Mouse (Mus musculus) embryonic facial prominence, embryonic 11.5 days (tissue): Measurements from ENCODE around the gene Mitd1. TPM values are rescaled to one million over a fixed set of nuclear protein-coding genes. Genes with fewer than 3 reads are reported as not detected.
A peak's percentile ranks its signal among the peaks of the same experiment; 100 is the strongest.

Source experiments
- ATAC-seq: fragments of 200-750 bp; cut with Nextera tagmentation; replicated peaks from 2 replicates; pipeline ENCODE4 v1.8.0; 2017; ENCODE audit warnings: low read depth; ENCODE audit not compliant: insufficient number of reproducible peaks, low FRiP score, low TSS enrichment
- DNase-seq: peaks from one replicate; pipeline ENCODE4 v3.0.0-alpha.2; 2015; ENCODE audit warnings: low spot score
- H3K27ac ChIP-seq: fragments of 300-500 bp; sonication (generic); replicated peaks from 2 replicates; pipeline ENCODE4 v1.5.1; 2014; ENCODE audit warnings: mild to moderate bottlenecking, low read depth, low read length, control low read depth
- H3K27me3 ChIP-seq: fragments of 300-500 bp; sonication (generic); 2 replicates; pipeline ENCODE4 v1.6.1; 2014; ENCODE audit warnings: mild to moderate bottlenecking, low read length, moderate library complexity, mixed read lengths; ENCODE audit not compliant: control insufficient read depth, insufficient read depth
- H3K36me3 ChIP-seq: fragments of 300-500 bp; sonication (generic); replicated peaks from 2 replicates; pipeline ENCODE4 v1.6.1; 2014; ENCODE audit warnings: low read depth, mild to moderate bottlenecking, low read length, moderate library complexity, mixed read lengths; ENCODE audit not compliant: control insufficient read depth, insufficient read depth
- H3K4me1 ChIP-seq: fragments of 300-500 bp; sonication (generic); 2 replicates; pipeline ENCODE4 v1.6.1; 2014; ENCODE audit warnings: low read length, mixed read lengths; ENCODE audit not compliant: control insufficient read depth, insufficient read depth
- H3K4me2 ChIP-seq: fragments of 300-500 bp; sonication (generic); 2 replicates; pipeline ENCODE4 v1.6.1; 2014; ENCODE audit warnings: low read depth, mild to moderate bottlenecking, control low read depth, low read length, moderate library complexity
- H3K4me3 ChIP-seq: fragments of 300-500 bp; sonication (generic); 2 replicates; pipeline ENCODE4 v1.5.1; 2014; ENCODE audit warnings: low read depth, low read length, control low read depth
- H3K9ac ChIP-seq: fragments of 300-500 bp; sonication (generic); replicated peaks from 2 replicates; pipeline ENCODE4 v1.6.1; 2014; ENCODE audit warnings: mild to moderate bottlenecking, control low read depth, low read length
- H3K9me3 ChIP-seq: fragments of 300-500 bp; sonication (generic); replicated peaks from 2 replicates; pipeline ENCODE4 v1.6.1; 2016; ENCODE audit warnings: mild to moderate bottlenecking, low read length, inconsistent platforms, mixed read lengths; ENCODE audit not compliant: control insufficient read depth
- WGBS: fragments of 180-500 bp; shearing (Covaris S2); extraction: QIAGEN DNeasy Blood & Tissue Kit; methylation state at CpG from one replicate; pipeline ENCODE4 v1.1.7; 2014; 5-methylcytosine and 5-hydroxymethylcytosine counted together
- polyA plus RNA-seq: library from polyadenylated mRNA; unstranded; fragments of >200 nt; fragmentation: Nextera tagmentation; extraction: Ambion mirVana; gene quantifications from 2 replicates; pipeline ENCODE4 v1.2.1, GENCODE M21; 2014

The Mitd1 gene
- polyA plus RNA-seq, 1 experiment from 2014 or later: 28.5 TPM

DNA sequence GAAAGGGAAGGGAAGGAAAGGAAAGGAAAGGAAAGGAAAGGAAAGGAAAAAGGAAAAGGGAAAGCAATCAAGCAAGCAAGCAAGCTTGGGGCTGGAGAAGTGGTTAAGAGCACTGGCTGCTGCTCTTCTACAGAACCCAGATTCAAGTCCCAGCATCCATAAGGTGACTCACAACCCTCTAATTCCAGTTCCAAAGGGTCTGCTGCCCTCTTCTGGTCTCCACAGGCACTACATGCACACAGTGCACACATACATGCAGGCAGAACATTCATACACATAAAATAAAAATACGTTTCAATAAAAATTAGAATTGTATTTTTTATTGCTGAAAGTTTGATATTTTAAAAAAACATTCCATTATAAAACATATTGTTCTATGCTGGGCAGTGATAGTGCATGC is 23.2 kb downstream of the Mitd1 start:
- Histone ChIP-seq H3K4me3 (no peak overlapping the region), H3K36me3 (no peaks in the 10 kb centered on the region), H3K9me3 (no peaks in the 10 kb centered on the region), H3K27ac (no peak overlapping the region), H3K4me2 (no peak overlapping the region), H3K4me1 (0 out of 2 replicates have a peak, but pooled peaks cover 2% of the 10 kb centered on the region), H3K27me3 (no peaks in the 10 kb centered on the region; the same call in 1 of the 2 replicates), H3K9ac (no peak overlapping the region)
- peak; percentile 26 for DNase-seq
- ATAC-seq: no peak
- WGBS: 76% methylated on average over 1 of the region's 1 CpGs

DNA sequence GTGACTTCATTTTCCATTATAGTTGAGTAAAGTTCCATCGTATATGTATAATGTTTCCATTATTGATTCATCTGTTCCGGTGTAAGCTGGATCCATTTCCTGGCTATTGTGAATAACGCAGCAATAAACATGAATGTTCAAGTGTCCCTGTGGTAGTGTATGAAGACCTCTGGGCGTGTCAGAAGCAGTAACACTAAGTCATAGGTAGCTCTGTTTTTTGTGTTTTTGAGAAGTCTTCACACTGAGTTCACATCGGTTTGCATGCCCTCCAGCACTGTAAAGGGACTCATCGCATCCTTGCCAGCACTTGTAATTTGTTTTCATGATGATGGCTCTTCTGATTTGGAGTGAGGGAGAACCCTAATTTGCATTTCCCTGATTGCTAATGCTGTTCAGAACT is 23.9 kb downstream of the Mitd1 start, which contains the start of gene Tsga10:
TSS of gene Tsga10 (minus strand) at position 144 of the 400 bp plus-strand sequence.
- H3K36me3 ChIP-seq: no peaks in the 10 kb centered on the region
- no peak for DNase-seq
- ATAC-seq: no peak
- 86% methylated on average over 6 of the region's 6 CpGs for WGBS
- no peaks in the 10 kb centered on the region for H3K9me3 ChIP-seq
- peak within 1 kb of the TSS; percentile 56; the same call in 1 of the 2 replicates for H3K27ac ChIP-seq
- peak within 1 kb of the TSS; percentile 67 for H3K9ac ChIP-seq
- no peaks in the 10 kb centered on the region for H3K4me1 ChIP-seq
- peak within 1 kb of the TSS; percentile 71 for H3K4me2 ChIP-seq
- no peaks in the 10 kb centered on the region; the same call in 1 of the 2 replicates for H3K27me3 ChIP-seq
- H3K4me3 ChIP-seq: peak within 1 kb of the TSS; percentile 58

DNA sequence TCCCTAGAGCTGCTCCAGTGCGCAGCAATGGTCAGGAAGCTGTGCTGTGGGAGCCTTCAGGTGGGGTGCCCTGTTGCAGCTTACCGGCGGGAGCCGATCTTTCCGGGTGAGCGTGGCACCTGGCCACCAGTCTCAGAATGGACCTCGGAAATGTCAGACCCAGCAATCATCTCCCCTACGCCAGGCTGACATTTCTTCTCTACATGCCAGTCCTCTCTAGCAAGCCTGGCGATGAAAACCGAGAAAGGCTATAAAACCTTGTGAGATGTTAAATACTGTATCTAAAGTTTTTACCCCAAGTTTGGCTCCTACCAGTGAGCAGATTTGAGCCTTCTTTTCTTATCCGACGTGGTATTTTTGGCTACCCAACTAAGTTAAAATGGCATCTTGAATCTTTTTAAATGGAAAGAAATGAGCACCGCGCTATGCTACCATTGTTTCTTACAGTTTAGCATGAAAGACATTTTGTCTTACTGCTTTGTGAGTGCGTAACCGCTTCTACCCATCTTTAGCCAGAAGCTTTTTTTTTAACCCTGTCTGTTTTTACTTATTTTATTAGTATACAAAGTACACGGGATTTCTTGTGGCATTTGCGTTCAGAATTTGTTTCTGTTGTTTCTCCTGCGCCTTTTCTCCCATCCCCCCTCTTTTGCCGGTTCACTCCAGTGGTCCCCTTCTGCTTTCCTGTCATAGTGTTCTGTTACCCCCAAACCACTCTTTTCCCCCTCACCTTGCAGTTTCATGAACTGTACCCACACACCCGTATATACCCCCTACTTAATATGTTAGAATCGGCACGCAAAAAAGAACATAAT is 24.6 kb downstream of the Mitd1 start:
- Histone ChIP-seq H3K27ac (peak overlapping the region; percentile 56; the same call in 1 of the 2 replicates), H3K4me2 (peak overlapping the region; percentile 71), H3K9ac (peak overlapping the region; percentile 67), H3K4me3 (peak overlapping the region; percentile 58), H3K9me3 (no peaks in the 10 kb centered on the region), H3K4me1 (no peaks in the 10 kb centered on the region), H3K36me3 (no peaks in the 10 kb centered on the region), H3K27me3 (no peaks in the 10 kb centered on the region; the same call in 1 of the 2 replicates)
- ATAC-seq (no peak), DNase-seq (no peak)
- 13% methylated on average over 23 of the region's 23 CpGs for WGBS

DNA sequence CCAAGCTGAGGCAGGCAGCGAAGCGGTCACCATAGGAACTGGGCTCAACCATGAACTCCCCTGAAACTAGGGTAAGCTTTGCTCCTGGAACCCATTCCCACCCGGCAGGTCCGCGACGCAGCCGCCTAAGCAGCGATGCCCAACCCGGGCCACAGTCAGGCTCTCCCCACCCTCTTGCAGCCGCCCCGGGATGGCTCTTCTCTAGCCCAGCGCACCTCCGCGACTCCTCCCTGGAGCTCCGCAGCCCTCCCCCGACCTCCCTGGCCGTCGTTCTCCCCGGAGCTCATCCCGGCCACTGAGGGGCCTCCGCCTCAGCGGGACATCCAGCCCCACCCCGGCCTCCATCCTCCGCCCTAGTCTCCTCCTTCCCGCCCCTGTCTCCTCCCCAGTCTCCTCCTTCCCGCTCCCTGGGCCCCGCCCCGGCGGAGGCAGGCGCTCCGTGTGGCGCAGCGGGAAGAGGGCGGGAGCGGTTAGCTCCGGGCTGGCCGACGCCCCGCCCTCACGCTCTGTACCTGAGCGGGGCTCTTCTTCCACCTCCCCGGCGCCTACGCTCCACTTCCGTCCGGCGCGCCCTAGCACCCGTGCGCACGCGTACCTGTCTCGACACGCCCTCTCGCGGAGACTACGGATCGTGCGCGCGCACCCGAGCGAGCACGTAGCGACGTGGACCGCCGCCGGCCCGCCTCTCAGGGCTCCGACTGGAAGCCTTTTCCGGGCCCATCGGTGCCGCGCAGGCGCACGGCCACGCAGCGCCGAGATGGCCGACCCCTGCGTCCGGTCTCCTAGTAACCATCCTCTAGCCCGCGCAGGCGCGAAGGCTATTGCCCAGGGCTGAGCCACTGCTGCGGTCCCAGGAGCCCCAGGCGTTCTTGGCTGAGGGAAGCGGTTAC is 25.5 kb downstream of the Mitd1 start:
- WGBS: under 1% methylated on average over 89 of the region's 90 CpGs
- Histone ChIP-seq H3K4me2 (peak overlapping the region; percentile 71), H3K9ac (peak overlapping the region; percentile 67), H3K27ac (peak overlapping the region; percentile 56; the same call in 1 of the 2 replicates), H3K27me3 (no peaks in the 10 kb centered on the region; the same call in 1 of the 2 replicates), H3K4me1 (no peaks in the 10 kb centered on the region), H3K9me3 (no peaks in the 10 kb centered on the region), H3K4me3 (peak overlapping the region; percentile 58), H3K36me3 (no peaks in the 10 kb centered on the region)
- ATAC-seq: peak; percentile 99
- DNase-seq: peak; percentile 99

DNA sequence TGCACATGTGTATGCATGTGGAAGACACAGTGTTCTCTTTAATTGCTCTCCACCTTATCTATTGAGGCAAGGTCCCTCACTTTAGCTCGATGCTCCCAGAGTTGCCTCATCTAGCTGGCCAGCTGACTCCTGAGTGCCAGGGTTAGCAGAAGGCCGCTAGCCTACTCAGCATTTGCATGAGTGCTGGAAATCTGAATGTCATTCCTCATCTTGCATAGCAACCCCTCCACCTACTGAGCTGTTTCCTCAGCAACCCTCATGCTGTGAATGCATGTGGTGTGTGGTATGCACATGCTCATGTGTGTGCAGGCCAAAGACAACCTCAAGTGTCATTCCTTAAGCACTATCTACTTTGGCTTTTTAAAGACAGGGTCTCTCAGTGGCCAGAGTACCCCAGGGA is 39.5 kb downstream of the Mitd1 start:
- H3K27me3 ChIP-seq: no peaks in the 10 kb centered on the region
- H3K9ac ChIP-seq: no peak overlapping the region
- no peak for DNase-seq
- H3K4me3 ChIP-seq: no peak overlapping the region
- no peak for ATAC-seq
- H3K4me1 ChIP-seq: no peaks in the 10 kb centered on the region
- 73% methylated on average over 2 of the region's 2 CpGs for WGBS
- no peak overlapping the region for H3K4me2 ChIP-seq
- H3K27ac ChIP-seq: no peak overlapping the region
- H3K9me3 ChIP-seq: no peaks in the 10 kb centered on the region
- H3K36me3 ChIP-seq: no peaks in the 10 kb centered on the region

DNA sequence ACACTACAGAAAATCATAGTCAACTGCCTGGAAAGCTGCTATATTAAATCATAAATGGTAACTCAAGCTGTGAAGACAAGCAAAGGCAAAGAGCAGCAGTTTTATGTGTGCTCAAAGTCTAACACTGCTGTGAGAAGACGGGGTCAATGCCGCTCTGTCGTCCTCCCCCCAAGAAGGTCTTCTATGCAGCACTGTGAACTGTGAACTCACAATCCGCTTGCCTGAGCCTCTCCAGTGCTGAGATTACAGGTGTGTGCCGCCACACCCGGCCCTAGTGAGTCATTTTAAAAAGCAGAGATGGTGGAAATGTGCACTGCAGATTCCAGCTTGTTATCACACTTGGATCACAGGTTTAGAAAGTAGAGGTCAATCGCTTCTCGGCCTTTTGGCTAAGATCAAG is 43.3 kb downstream of the Mitd1 start:
- no peak overlapping the region for H3K27ac ChIP-seq
- ATAC-seq (no peak), DNase-seq (no peak)
- no peaks in the 10 kb centered on the region for H3K9me3 ChIP-seq
- H3K27me3 ChIP-seq: no peaks in the 10 kb centered on the region
- no peaks in the 10 kb centered on the region for H3K4me1 ChIP-seq
- no peak overlapping the region for H3K4me3 ChIP-seq
- WGBS: 79% methylated on average over 8 of the region's 8 CpGs
- no peaks in the 10 kb centered on the region for H3K36me3 ChIP-seq
- no peak overlapping the region for H3K9ac ChIP-seq
- H3K4me2 ChIP-seq: no peak overlapping the region

DNA sequence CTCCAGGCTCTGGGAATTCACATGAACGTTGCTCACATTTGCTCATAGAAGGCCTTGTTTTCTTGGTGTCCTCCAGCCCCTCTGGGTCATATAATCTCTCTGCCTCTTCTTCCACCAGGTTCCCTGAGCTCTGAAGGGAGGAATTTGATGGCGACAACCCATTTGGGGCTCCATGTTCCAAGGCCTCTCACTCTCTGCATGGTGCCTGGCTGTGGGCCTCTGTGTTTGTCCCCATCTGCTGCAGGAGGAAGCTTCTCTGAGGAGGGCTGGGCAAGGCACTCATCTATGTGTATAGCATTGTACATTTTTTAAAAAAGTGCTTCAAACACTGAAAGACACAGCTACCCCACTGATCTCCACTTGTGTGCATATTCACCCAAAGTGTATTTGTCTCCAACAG is 58.5 kb downstream of the Mitd1 start:
- H3K36me3 ChIP-seq: no peaks in the 10 kb centered on the region
- no peaks in the 10 kb centered on the region for H3K27me3 ChIP-seq
- H3K4me2 ChIP-seq: no peak overlapping the region
- no peak overlapping the region for H3K4me3 ChIP-seq
- no peaks in the 10 kb centered on the region for H3K4me1 ChIP-seq
- no peak for ATAC-seq
- no peak overlapping the region for H3K9ac ChIP-seq
- H3K27ac ChIP-seq: no peak overlapping the region
- H3K9me3 ChIP-seq: no peaks in the 10 kb centered on the region
- no peak for DNase-seq
- 83% methylated on average over 2 of the region's 2 CpGs for WGBS
